Mouse (Mus musculus): ENCODE data around the gene Paqr9.

DNA sequence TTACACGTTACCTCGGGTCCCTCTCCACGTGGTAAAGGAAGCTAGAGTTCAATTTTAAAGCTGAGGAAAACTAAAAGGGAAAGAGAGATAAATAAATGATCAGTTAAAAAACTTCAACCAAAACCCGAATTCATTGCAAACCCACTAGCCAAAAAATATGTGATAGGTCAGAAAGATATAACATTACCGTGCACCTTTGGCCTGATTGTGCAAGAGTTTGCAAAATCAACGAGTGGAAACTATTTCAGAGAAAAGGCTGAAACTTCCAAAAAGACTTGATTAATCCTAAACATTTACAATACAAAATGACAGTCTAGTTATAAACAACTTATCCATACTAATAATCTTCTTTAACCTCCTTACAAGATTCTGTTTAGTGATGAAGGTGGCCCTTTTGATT lies 1.7 kb upstream of the Paqr9 start:
- no peak for TF ChIP-seq CTCF (IDR thresholded peaks at IDR 0.05; ENCODE audit: control insufficient read depth, insufficient read depth, insufficient replicate concordance, low read depth, low read length)
- no peak for TF ChIP-seq POLR2A (IDR thresholded peaks at IDR 0.05; ENCODE audit: control insufficient read depth, low read depth, low read length)

Measured in testis, adult 2 months (tissue).